Mouse (Mus musculus): ENCODE data around the gene Nuak1. TPM values are rescaled to one million over a fixed set of nuclear protein-coding genes. Genes with fewer than 3 reads are reported as not detected.

Nuak1 gene
- polyA plus RNA-seq, 1 experiment from 2014 or later: 5.5 TPM

DNA sequence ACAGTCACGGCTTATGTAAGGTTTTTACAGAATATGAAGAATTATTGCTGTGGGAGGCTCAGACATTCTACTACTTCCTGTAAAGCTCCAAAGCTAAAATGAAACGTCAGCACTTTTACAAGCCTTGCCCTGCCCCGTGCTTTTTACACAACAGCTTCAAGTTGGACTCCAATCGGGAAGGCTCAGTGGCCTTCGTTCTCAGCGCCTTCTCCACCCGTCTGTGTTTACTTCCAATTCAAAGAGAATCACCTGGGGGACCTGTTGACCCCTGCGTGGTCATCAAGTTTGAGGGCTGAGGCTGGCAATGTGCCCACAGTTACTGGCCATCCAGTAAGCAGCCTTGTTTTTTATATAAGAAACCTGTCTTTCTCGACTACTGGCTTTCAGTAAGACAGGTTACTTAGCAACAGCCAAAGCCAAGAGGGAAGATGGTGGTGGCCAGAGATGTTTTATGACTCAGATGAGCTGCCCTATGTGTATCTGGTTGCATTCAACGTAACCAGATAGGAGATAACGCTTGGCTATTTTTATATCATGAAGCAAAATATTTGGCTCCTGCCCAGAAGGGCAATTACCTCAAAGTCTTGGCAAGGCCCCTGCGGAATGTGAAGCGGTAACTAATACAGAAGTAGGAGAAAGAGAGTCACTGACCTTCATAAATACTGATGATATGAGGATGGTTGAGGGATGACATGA is 31.3 kb downstream of the Nuak1 start:
- H3K4me3 ChIP-seq (ENCODE audit: low read depth, low read length): no peak overlapping the region
- H3K36me3 ChIP-seq (ENCODE audit: control insufficient read depth, insufficient read depth, low read length): no peaks in the 10 kb centered on the region
- no peak overlapping the region for H3K4me2 ChIP-seq (ENCODE audit: low read length)
- no peaks in the 10 kb centered on the region for H3K27me3 ChIP-seq (ENCODE audit: control insufficient read depth, insufficient read depth, low read depth, low read length)
- H3K4me1 ChIP-seq (ENCODE audit: control insufficient read depth, insufficient read depth, low read length): peaks cover 20% of the 10 kb centered on the region
- H3K9ac ChIP-seq (ENCODE audit: low read depth, low read length): no peak overlapping the region
- WGBS: 81% methylated on average over 13 of the region's 13 CpGs
- no peak overlapping the region for H3K27ac ChIP-seq (ENCODE audit: low read length)
- ATAC-seq: no peak
- H3K9me3 ChIP-seq (replicated peaks; ENCODE audit: control insufficient read depth, low read length, poor library complexity, severe bottlenecking): no peaks in the 10 kb centered on the region

DNA sequence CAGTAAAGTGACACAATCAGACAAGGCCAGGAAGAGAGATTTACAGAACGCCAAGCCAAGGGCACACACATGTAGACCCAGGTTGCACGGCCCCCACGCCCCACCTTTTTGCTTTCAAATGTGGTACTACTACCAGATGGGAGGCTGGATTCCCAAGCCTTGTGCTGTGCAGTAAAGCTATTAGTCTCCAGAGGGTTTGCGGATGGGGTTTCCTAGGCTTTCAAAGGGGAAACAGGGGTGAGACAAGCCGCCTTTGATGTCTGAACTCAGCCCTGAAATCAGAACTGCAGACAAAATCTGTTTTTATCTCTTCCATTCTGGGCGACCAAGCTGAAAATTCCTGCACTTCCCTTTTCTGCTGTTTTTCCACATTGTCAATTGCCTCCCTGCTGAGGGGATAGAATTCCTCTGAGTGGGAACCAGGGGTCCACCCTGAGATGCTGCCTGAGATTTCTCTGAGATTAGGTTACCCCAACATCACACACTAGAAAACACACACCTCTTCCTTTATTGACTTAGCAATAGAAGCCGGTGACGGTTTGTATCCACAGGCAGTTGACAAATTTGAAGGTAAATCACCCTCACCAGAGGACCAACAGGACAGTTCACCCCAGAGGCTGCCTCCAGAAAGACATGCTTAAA is 35.1 kb downstream of the Nuak1 start:
- ATAC-seq: no peak
- peaks cover 28% of the 10 kb centered on the region for H3K4me1 ChIP-seq (ENCODE audit: control insufficient read depth, insufficient read depth, low read length)
- no peaks in the 10 kb centered on the region for H3K9me3 ChIP-seq (replicated peaks; ENCODE audit: control insufficient read depth, low read length, poor library complexity, severe bottlenecking)
- H3K4me3 ChIP-seq (ENCODE audit: low read depth, low read length): no peak overlapping the region
- H3K36me3 ChIP-seq (ENCODE audit: control insufficient read depth, insufficient read depth, low read length): no peaks in the 10 kb centered on the region
- H3K27me3 ChIP-seq (ENCODE audit: control insufficient read depth, insufficient read depth, low read depth, low read length): no peaks in the 10 kb centered on the region
- H3K9ac ChIP-seq (ENCODE audit: low read depth, low read length): no peak overlapping the region
- no peak overlapping the region for H3K4me2 ChIP-seq (ENCODE audit: low read length)
- no peak overlapping the region for H3K27ac ChIP-seq (ENCODE audit: low read length)
- WGBS: 35% methylated on average over 8 of the region's 8 CpGs

DNA sequence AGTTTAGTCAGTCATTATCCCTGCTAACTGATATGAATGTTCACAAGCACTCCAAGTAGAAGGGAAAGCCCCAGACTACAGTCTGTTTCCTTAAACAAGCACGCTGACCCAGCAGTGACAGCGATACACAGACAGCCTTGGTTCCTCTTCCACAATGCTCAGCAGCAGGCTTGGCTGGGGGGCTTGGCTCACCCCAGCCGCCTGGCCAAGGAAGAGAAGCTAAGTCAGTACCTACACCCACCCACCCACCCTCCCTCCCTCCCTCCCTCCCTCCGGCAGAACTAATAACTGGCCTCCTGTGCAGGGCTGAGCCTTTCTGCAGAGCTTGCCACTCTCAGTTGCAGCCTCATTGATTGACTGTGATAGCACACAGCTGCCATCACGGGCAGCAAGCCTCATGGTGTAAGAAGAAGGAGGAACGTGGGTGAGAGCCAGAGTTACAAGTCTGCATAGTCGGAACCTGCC is 38.5 kb downstream of the Nuak1 start:
- Histone ChIP-seq H3K9me3 (replicated peaks; ENCODE audit: control insufficient read depth, low read length, poor library complexity, severe bottlenecking) (no peaks in the 10 kb centered on the region), H3K36me3 (ENCODE audit: control insufficient read depth, insufficient read depth, low read length) (no peaks in the 10 kb centered on the region), H3K4me1 (ENCODE audit: control insufficient read depth, insufficient read depth, low read length) (peaks cover 28% of the 10 kb centered on the region), H3K27me3 (ENCODE audit: control insufficient read depth, insufficient read depth, low read depth, low read length) (no peaks in the 10 kb centered on the region), H3K4me2 (ENCODE audit: low read length) (no peak overlapping the region), H3K27ac (ENCODE audit: low read length) (peak overlapping the region; percentile 67; the same call in 1 of the 2 replicates), H3K9ac (ENCODE audit: low read depth, low read length) (no peak overlapping the region), H3K4me3 (ENCODE audit: low read depth, low read length) (no peak overlapping the region)
- peak; percentile 52 for ATAC-seq
- WGBS: 26% methylated on average over 7 of the region's 7 CpGs

DNA sequence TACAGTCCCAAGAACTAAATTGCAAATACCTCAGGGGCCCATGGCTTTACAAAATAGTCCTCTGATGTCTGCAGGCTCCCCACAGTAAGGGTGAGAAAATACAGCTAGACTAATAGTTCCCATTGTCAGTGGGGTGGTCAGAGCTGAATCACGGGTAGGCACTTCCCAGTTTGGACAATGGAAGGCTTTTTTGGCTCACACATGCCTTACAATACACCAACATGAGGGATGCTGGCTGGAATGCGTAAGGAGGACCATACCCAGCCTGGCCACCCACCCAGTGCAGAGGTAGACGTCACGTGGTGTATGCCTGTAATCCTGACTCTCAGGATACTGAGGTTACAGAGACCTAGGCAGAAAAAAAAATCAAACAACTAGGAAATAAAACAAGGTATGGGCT is 39.2 kb downstream of the Nuak1 start:
- no peak for ATAC-seq
- WGBS: 17% methylated on average over 4 of the region's 4 CpGs
- Histone ChIP-seq H3K4me3 (ENCODE audit: low read depth, low read length) (no peak overlapping the region), H3K4me1 (ENCODE audit: control insufficient read depth, insufficient read depth, low read length) (peaks cover 30% of the 10 kb centered on the region), H3K4me2 (ENCODE audit: low read length) (no peak overlapping the region), H3K9ac (ENCODE audit: low read depth, low read length) (no peak overlapping the region), H3K27ac (ENCODE audit: low read length) (peak overlapping the region; percentile 67; the same call in 1 of the 2 replicates), H3K27me3 (ENCODE audit: control insufficient read depth, insufficient read depth, low read depth, low read length) (no peaks in the 10 kb centered on the region), H3K36me3 (ENCODE audit: control insufficient read depth, insufficient read depth, low read length) (no peaks in the 10 kb centered on the region), H3K9me3 (replicated peaks; ENCODE audit: control insufficient read depth, low read length, poor library complexity, severe bottlenecking) (no peaks in the 10 kb centered on the region)

DNA sequence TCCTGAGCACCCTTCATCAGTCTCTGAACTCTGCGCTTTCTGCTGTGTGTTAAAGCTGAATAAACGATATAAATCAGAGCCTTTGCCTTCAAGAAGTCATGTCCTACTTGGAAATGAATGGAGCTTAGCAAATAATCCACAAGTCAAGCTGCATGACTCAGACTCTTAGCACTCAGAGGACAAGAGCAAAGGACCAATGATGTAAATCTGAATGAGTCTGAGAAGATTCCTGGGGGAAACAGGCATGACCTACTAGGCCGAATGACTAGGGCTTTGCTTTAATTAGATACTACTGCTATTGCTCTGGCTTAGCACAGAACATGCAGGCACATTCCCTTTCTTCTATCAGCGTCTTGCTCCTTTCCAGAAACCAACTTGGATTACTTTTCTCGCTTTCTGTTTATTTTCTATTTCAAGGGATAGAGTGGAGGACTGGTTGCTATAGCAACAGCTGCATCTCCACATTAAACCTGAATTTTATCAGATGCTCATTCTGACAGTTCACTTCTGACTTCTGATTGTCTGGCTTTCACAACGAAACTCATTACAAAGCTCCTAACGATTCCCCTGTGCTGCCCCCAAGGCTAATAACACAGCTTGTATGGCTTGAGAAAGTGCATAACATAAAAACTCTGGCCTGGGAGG is 40.2 kb downstream of the Nuak1 start:
- peak overlapping the region; percentile 67 for H3K27ac ChIP-seq (ENCODE audit: low read length)
- no peaks in the 10 kb centered on the region for H3K27me3 ChIP-seq (ENCODE audit: control insufficient read depth, insufficient read depth, low read depth, low read length)
- H3K36me3 ChIP-seq (ENCODE audit: control insufficient read depth, insufficient read depth, low read length): no peaks in the 10 kb centered on the region
- peaks cover 30% of the 10 kb centered on the region for H3K4me1 ChIP-seq (ENCODE audit: control insufficient read depth, insufficient read depth, low read length)
- no peaks in the 10 kb centered on the region for H3K9me3 ChIP-seq (replicated peaks; ENCODE audit: control insufficient read depth, low read length, poor library complexity, severe bottlenecking)
- H3K4me2 ChIP-seq (ENCODE audit: low read length): 0 out of 2 replicates have a peak overlapping the region, but pooled peaks have one; percentile 6
- 46% methylated on average over 7 of the region's 7 CpGs for WGBS
- peak; percentile 15 for ATAC-seq
- H3K4me3 ChIP-seq (ENCODE audit: low read depth, low read length): no peak overlapping the region
- no peak overlapping the region for H3K9ac ChIP-seq (ENCODE audit: low read depth, low read length)

DNA sequence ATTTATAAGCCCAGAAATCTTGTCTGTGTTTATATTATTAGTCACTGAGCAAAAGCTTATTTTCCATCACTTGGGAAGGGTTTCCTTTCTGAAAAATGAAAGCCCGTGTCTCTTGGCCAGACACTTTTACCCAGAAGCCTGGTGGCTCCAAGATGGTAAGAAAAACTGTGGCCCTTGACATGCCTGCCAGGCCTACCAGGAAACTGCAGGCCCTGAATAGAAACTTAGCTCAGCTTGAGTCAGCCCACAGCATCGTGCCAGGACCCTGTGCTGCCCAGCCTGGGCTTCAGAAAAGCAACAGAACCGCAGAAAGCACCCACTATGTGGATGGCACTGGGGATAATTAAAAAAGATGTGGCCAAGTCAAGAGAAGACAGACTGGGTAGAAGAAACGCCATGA is 43.1 kb downstream of the Nuak1 start:
- no peak overlapping the region for H3K9ac ChIP-seq (ENCODE audit: low read depth, low read length)
- no peak overlapping the region for H3K4me2 ChIP-seq (ENCODE audit: low read length)
- H3K9me3 ChIP-seq (replicated peaks; ENCODE audit: control insufficient read depth, low read length, poor library complexity, severe bottlenecking): no peaks in the 10 kb centered on the region
- no peak overlapping the region for H3K4me3 ChIP-seq (ENCODE audit: low read depth, low read length)
- no peaks in the 10 kb centered on the region for H3K27me3 ChIP-seq (ENCODE audit: control insufficient read depth, insufficient read depth, low read depth, low read length)
- ATAC-seq: no peak
- WGBS: 91% methylated on average over 4 of the region's 4 CpGs
- H3K36me3 ChIP-seq (ENCODE audit: control insufficient read depth, insufficient read depth, low read length): no peaks in the 10 kb centered on the region
- peaks cover 37% of the 10 kb centered on the region for H3K4me1 ChIP-seq (ENCODE audit: control insufficient read depth, insufficient read depth, low read length)
- H3K27ac ChIP-seq (ENCODE audit: low read length): no peak overlapping the region

DNA sequence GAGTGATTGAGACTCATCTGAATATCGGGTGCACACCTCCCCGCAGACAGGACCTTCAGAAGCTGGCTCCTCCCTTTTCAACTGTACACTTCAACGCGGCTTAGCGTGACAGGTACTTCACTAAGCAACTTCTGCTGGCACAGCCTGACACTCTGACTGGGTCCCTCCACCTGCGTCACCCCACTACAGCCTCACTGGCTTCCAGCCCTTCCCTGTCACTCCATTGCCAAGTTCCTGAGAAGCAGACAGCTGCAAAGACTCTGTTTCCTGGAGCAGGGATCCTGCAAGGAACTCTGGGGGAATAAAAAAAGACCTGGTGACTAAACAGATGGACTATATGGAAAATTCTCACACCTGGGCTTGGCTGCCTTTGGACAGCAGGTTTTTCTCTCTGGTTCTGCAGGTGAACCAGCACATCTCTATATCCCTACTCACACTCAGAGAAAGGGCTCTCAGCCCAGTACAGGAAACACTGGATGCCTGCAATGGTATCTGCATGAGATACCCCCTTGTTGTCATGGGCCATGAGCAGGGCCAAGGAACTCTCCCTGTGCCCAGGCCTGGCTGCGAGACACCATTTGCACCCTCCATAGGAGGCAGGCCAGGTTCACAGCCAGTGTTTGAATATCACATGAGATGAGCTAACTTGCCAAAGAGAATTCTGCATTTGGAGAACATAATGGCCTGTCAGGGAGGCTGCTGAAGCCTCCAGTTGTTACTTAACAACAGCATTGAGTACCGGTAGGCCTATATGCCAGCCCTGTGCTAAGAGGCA is 44.3 kb downstream of the Nuak1 start:
- Histone ChIP-seq H3K4me2 (ENCODE audit: low read length) (no peak overlapping the region), H3K4me1 (ENCODE audit: control insufficient read depth, insufficient read depth, low read length) (peaks cover 27% of the 10 kb centered on the region), H3K9me3 (replicated peaks; ENCODE audit: control insufficient read depth, low read length, poor library complexity, severe bottlenecking) (no peaks in the 10 kb centered on the region), H3K4me3 (ENCODE audit: low read depth, low read length) (no peak overlapping the region), H3K27ac (ENCODE audit: low read length) (peak overlapping the region; percentile 35; the same call in 1 of the 2 replicates), H3K9ac (ENCODE audit: low read depth, low read length) (no peak overlapping the region), H3K36me3 (ENCODE audit: control insufficient read depth, insufficient read depth, low read length) (no peaks in the 10 kb centered on the region), H3K27me3 (ENCODE audit: control insufficient read depth, insufficient read depth, low read depth, low read length) (no peaks in the 10 kb centered on the region)
- 85% methylated on average over 8 of the region's 8 CpGs for WGBS
- ATAC-seq: no peak

DNA sequence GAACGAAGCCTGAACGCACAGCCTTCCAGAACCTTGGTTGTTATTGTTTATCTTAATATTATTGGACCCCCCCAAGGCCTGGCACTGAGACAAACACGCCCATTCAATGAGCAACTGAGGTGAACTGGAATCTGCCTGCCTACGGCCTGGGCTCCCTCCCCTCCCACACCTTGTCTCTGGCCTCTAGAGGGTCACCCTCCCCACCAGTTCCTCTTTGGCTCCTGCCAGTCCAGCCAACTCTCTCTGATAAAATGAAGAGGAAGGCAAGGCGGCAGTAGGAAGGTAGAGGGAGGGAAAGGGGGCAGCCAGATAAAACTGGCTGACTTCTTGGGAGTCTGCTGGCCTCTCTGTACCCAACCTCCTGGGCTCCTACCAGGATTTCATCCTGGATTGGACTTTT is 45.1 kb downstream of the Nuak1 start:
- no peak overlapping the region for H3K4me2 ChIP-seq (ENCODE audit: low read length)
- 85% methylated on average over 5 of the region's 5 CpGs for WGBS
- H3K27me3 ChIP-seq (ENCODE audit: control insufficient read depth, insufficient read depth, low read depth, low read length): no peaks in the 10 kb centered on the region
- peaks cover 19% of the 10 kb centered on the region for H3K4me1 ChIP-seq (ENCODE audit: control insufficient read depth, insufficient read depth, low read length)
- no peaks in the 10 kb centered on the region for H3K9me3 ChIP-seq (replicated peaks; ENCODE audit: control insufficient read depth, low read length, poor library complexity, severe bottlenecking)
- no peaks in the 10 kb centered on the region for H3K36me3 ChIP-seq (ENCODE audit: control insufficient read depth, insufficient read depth, low read length)
- no peak overlapping the region for H3K4me3 ChIP-seq (ENCODE audit: low read depth, low read length)
- H3K27ac ChIP-seq (ENCODE audit: low read length): no peak overlapping the region
- ATAC-seq: no peak
- H3K9ac ChIP-seq (ENCODE audit: low read depth, low read length): no peak overlapping the region
